Mouse (Mus musculus): Measurements from ENCODE around the gene Usp42.

Gene Usp42

GRCm38 (mm10) chr5:143732180-143732891 is at the start of gene Usp42:
Usp42 (minus strand) TSS chr5:143732280.
- peak; percentile 97 for DNase-seq (ENCODE audit: low spot score)

DNA sequence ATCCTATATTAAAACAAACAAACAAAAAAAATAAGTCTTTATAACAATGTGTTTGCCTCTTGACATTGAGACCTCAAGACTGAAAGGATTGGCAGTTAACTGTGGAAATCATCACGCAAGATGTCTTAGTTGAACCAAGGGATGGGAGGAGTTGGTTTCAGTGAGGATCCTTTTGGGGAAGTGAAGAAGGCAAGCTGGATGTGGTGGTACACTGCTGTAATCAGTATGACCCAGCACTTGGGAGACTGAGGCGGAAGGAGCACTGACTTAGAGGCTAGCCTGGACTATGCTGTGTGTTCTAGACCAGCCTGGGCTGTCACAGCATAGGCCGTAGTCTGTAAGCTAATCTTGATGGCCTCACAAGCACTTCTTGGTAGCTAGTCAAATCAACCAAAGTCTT is 28.4 kb upstream of the Usp42 start:
- DNase-seq (ENCODE audit: low spot score) = no peak

GRCm38 (mm10) chr5:143759554-143759953 is 27.5 kb upstream of the Usp42 start:
- no peak for DNase-seq (ENCODE audit: low spot score)

DNA sequence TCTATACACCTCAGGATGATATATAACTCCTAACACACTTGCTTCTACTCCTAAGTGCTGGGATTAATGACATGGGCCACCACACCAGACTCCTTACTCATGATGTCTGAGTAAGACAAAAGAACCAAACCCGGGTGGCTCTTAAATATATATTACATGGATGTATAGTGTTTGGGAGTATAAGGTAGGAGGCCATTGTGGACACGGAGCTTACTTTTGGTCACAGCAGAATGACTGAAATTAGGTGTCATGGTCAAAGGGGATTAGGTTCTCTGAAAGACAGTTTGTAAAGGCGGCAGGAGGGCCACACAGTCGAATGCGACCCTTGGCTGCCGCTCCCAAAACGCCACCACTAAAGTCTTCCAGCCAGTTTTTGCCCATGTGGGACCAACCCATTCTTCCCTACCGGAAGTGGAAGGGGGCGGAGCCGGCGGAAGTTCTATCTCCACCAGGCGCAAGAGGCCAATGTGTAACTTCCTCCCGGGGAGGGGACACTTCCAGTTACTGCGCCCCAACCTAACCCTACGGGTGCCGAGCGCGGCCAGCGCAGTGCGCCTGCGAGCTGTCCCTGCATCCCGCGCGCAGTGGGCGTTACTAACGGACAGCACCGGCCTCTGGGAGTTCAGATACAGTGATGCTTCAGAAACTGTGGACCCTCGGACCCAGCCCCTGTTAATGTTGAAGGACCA is 25.8 kb upstream of the Usp42 start:
- DNase-seq (ENCODE audit: low spot score) = peak; percentile 91

GRCm38 (mm10) chr5:143755529-143756141 is 23.6 kb upstream of the Usp42 start:
- no peak for DNase-seq (ENCODE audit: low spot score)

DNA sequence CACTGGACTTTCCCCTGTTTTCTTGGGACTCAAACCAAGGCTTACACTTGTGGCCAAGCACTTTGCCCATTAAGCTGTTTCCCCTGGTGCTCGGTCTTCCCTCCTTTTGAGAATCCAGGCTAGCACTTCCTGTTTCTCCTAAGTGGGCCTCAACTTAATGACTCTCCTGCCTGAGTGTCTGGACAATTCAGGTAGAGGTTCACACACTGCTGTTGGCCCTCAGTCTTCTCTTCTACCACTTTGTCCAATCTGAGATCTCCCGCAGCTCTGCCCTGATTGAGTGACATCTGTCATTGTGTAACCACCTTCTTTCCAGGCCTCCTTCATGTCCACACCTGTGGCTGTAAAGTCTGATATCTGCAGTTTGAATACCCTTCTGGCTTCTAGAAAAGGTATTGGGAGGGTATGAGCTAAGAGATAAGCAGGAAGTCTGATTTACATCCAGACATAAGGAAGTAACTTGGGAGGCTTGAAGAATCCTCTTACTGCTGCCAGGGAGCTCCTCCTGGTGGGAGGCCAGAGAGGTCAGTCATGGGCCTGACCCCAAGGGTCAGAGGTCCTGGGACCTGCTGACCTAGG is 17.6 kb upstream of the Usp42 start:
- no peak for DNase-seq (ENCODE audit: low spot score)

DNA sequence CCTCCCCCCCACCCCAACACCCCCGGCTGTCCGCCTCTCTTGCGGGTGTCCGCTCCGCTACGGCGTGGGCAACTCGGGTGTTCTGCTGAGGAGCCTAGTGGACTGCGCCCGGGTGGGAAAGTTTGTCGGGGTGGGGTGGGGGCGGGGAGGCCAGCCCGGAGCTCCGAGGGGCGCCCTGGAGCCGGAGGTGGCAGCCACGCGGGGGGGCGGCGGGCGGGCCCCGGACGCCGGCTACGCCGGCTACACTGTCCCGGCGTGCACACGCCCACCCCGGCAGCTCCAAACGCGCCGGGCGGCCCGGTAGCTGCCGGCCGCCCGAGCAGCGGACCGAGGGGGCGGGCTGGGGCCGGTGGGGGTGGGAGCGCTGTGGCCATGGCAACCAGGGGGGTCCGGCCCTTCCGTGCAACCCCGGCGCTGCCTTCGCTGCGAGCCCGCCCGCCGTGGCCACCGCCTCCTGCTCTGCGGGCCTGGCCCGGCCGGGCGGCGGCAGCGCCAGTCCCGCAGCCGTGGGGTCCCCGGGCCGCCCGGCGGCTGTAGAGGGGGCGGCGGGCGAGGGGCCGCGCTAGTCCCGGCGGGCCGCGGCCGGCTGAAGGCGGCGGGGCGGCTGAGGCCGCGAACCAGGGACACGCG is 482 bp downstream of the Usp42 start:
- DNase-seq (ENCODE audit: low spot score) = no peak

- DNase-seq (ENCODE audit: low spot score) = no peak
These were observed 1.2 kb downstream of the Usp42 start for GRCm38 (mm10) chr5:143730915-143731314.

DNA sequence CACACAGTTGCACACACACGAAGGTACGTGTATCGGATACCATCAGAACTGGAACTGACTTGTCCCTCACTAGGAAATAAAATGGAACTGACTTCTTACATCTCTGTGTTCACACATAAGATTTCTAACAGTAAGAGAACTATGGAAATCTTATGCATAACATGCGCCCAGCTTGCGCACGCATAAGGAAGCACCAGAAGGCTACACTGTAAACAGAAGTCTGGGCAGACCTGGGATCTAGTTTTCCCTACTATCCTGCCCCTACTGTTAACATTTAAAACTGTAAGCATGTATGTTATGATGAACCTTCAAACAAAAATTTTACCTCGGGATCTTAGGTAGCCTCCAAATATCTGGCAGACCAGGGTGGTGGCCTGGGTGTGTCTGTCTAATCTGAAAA is 10.1 kb downstream of the Usp42 start:
- no peak for DNase-seq (ENCODE audit: low spot score)

DNA sequence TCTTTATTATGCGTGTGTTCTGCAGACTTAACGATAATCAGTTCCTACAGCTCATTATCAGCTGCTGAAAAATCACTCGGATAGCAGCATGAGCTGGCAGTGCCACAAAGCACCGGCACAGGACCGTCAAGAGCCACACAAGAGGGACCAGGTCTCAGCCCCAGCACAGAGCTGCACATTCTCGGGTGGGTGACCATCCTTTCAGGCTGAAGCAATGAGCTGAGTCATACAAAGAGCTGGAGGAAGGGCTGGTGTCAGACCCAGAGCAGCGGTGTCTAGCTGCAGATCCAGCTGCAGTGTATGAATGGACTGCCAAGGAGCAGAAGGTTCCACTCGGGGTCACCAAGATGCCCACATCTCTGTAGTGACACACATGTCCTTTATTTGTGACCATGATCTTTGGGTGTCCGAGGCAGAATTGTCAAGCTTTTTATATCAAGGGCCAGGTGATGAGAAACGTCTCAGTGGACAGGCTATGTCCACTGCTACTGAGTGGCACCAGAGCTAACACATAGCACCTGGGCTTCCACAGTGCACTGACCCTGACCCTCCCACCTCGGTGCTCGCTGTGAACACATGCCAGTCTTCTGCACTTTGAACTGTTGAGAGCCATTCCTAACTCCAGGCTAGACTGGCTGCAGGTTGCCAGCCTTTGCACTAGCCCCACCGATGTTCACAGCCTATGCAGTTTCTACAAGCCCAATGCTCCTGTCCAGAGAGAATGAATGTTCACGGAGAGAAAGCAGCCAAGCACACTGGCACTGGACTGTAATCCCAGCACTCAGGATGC is 19.9 kb downstream of the Usp42 start:
- DNase-seq (ENCODE audit: low spot score) = no peak

GRCm38 (mm10) chr5:143711326-143711725 is 20.8 kb downstream of the Usp42 start:
- peak; percentile 68 for DNase-seq (ENCODE audit: low spot score)

- DNase-seq (ENCODE audit: low spot score) = no peak
These were observed 25.3 kb downstream of the Usp42 start for GRCm38 (mm10) chr5:143706822-143707200.

DNA sequence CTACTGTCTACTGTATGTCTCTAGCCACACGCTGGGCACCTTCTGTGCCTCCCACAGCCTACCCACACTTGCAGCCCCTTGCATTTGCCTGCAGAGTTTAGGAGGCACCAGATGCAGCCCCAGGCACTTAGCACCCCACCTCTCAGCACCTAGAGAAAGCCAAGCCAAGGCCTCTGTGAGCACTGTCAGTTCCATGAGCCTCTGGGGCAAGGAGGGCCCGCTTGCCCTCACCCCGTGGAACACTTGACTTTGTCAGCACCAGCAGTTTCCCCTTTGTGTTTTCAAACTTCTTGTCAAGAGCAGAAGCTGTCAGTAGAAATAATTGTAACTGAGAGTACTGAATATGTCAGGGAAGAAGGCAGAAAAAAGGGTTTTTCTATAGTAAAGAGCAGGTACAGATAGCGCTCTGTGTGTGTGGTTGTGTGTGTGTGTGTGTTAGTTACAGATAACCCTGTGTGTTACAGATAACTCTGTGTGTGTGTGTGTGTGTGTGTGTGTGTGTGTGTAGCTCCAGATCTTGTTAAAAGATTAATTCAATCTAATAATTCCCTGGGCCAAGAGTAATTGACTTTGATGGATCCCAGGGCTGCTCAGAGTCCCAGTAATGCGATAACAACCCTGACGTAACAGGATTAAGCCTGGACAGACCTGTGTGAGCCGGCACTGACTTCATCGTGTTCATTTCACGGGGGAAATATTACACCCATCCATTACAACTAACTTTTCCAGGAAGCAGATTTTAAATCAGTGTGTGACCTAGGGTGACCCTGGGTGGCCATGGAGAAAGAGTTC is 25.9 kb downstream of the Usp42 start:
- no peak for DNase-seq (ENCODE audit: low spot score)

GRCm38 (mm10) chr5:143705659-143705982 is 26.5 kb downstream of the Usp42 start:
- DNase-seq (ENCODE audit: low spot score) = no peak

DNA sequence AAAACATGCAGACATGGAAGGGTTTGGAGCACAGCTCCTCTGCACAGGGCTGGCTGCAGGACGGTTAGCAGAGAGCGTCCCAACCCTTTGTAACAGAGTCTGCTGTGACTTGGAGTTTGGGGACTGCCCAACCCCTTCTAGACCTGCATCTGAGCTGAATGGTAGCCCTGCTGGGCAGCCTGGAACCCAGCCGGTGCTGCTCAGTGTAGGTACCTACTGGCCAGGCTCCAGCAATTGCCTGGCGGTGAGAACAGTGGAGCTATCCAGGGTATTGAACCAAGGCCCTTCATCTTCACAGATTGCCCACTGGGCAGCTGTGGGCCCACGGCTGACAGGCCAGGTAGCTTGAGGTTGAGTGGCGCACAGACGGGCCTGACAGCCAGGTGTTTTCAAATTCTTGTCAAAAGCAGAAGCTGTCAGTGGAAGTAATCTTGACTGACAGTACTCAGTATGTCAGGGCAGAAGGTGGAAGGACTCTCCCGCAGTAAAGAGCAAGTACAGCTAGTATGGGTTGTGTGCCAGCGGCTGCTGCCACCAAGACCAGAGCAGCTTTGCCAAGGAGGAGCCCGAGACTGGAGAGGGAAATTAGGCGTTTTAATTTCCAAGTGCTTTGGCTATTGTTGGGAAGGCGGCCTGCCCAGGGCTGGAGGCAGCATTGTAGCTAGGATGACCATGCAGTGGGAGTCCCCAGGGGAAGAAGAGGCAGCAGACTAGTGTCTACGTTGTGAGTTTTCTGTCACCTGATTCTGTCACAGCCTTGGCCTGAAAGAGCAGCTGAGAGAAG is 27.0 kb downstream of the Usp42 start:
- no peak for DNase-seq (ENCODE audit: low spot score)

DNA sequence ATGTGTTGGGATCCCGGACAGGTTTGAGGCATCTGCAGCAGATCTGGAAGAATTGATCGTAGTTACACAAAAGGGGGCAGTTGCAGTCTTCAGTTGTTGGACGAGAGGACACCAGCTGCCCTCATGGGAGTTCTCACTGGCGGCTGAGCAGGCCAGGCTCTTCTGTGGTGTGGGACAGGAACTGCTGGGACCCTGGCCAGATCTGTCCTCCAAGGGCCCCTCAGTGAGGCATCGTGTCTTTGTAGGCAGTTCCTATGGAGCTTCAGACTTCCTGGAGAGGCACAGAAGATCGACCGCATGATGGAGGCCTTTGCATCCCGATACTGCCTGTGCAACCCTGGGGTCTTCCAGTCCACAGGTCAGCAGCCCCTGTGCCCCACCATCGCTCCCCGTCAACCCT is 31.0 kb downstream of the Usp42 start:
- DNase-seq (ENCODE audit: low spot score) = no peak

DNA sequence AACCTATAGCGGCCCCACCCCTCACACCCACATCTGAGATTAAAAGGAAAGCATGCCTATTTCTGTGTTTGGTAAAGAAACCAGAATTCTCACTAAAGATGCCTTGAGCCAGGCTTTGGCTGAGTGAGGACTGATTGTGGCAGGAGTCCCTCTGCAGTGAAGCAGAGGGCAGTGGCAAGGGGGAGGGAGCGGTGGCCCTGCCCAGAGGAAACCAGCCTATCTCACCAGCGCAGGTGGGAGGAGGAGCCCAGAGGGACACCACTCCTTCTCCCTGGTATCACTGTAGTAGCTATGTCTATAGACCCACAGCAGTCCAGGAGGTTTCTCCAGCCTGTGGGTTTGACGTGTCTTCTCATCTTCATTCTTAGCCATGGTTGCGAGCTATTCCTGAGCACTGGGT is 31.8 kb downstream of the Usp42 start:
- DNase-seq (ENCODE audit: low spot score) = no peak

DNA sequence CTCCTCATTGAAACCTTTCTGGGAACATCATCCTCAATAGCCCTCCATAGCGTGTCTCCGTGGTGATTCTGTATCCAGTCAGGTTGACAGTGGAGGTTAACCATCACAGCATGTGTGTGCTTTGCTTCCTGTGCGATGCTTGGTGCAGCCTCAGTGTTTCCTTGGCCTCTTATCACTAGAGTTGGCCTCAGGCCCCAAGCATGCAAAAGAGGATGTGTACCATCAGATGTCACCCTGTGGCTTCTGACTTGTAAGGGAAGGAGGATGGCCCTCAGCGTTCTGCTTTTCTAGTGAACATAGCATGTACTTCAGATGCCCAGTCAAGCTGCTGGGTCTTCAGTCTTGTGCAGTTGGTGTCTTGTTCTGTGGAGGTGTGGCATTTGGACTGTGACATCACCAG is 33.6 kb downstream of the Usp42 start:
- no peak for DNase-seq (ENCODE audit: low spot score)

DNA sequence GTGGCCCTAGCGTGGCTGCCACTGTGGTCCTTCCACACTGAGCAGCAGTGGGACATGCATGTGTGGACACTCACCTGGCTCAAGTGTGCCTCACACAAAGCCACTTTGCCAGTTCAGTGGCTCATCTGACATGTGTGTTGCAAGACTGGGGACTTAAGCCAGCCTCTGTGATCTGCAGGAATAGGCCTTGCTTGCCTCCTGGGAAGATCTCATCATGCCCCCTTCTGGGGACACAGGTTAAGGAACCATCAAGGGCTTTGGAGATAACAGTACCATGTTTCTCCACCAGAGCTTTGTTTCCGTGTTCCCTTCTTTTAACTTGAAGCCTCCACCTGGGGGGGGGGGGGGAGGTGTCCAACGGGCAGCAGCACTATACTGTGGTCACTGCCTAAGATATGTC is 35.8 kb downstream of the Usp42 start:
- DNase-seq (ENCODE audit: low spot score) = peak; percentile 28

DNA sequence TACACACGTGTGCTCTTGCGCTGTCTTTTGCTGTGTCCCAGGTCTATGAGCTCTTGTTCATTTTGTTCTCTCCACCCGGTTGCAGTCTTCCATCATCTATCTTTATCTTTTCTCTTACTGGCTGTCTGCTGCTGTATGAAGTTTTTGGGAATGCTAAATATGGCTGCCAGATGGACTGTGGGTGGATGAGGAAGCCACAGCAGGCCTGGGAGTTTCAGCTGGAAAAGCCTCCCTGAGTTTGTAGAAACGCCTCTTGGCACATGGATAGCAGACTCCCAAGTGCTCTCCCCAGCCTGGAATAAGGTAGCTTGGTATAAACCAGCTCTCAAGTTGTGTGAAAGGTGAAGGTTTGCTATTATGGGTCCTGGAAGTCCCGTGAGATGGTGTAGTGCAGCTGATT is 41.2 kb downstream of the Usp42 start:
- no peak for DNase-seq (ENCODE audit: low spot score)
